Mouse (Mus musculus) heart, adult 2 months (tissue): Measurements from ENCODE around the gene Rbfox2. TPM values are rescaled to one million over a fixed set of nuclear protein-coding genes. Genes with fewer than 3 reads are reported as not detected.

Experiments
- DNase-seq, 2 experiments: peaks; one replicate each; pipeline ENCODE4 v3.0.0; 2021
- H3K27ac ChIP-seq: fragments of 200-600 bp; 2 replicates; pipeline ENCODE4 v1.8.1; 2022
- H3K27me3 ChIP-seq: fragments of 200-500 bp; 2 replicates; pipeline ENCODE4 v1.6.1; 2012; ENCODE audit warnings: mild to moderate bottlenecking, low read length, inconsistent platforms, mixed read lengths; ENCODE audit not compliant: control insufficient read depth, insufficient read depth
- H3K36me3 ChIP-seq: fragments of 200-500 bp; 2 replicates; pipeline ENCODE4 v1.6.1; 2012; ENCODE audit warnings: low read length, inconsistent platforms; ENCODE audit not compliant: control insufficient read depth, insufficient read depth
- H3K4me1 ChIP-seq: fragments of 200-500 bp; 2 replicates; pipeline ENCODE4 v1.6.1; 2011; ENCODE audit warnings: low read length; ENCODE audit not compliant: control insufficient read depth, insufficient read depth
- H3K4me3 ChIP-seq: fragments of 200-600 bp; 2 replicates; pipeline ENCODE4 v1.8.1; 2022
- H3K79me2 ChIP-seq: fragments of 200-500 bp; replicated peaks from 2 replicates; pipeline ENCODE4 v1.6.1; 2012; ENCODE audit warnings: mild to moderate bottlenecking, inconsistent platforms, low read length, moderate library complexity, mixed read lengths; ENCODE audit not compliant: control insufficient read depth, insufficient read depth
- H3K9ac ChIP-seq: fragments of 200-500 bp; 2 replicates; pipeline ENCODE4 v1.6.1; 2012; ENCODE audit warnings: low read depth, mild to moderate bottlenecking, control low read depth, inconsistent platforms, low read length, mixed read lengths
- CTCF ChIP-seq: fragments of 200-600 bp; IDR thresholded peaks from 2 replicates; pipeline ENCODE4 v1.8.1; 2022; ENCODE audit warnings: antibody characterized with exemption, mild to moderate bottlenecking, moderate library complexity
- EP300 ChIP-seq: fragments of 200-500 bp; IDR thresholded peaks from 2 replicates; pipeline ENCODE4 v1.6.1; 2011; ENCODE audit warnings: low read depth, low read length, control low read depth; ENCODE audit not compliant: insufficient read depth
- POLR2A ChIP-seq: fragments of 200-500 bp; IDR thresholded peaks from 2 replicates; pipeline ENCODE4 v1.6.1; 2011; ENCODE audit warnings: mild to moderate bottlenecking, low read depth, low read length, control low read depth; ENCODE audit not compliant: insufficient read depth
- WGBS: fragments of 180-500 bp; shearing (Covaris S2); methylation state at CpG from one replicate; pipeline ENCODE4 v1.1.7; 2018; 5-methylcytosine and 5-hydroxymethylcytosine counted together
- intact Hi-C: fragments of 180-260 bp; cut with DNase I; formaldehyde crosslinking; loops from one replicate; pipeline ENCODE4 v1.15.1; 2025
- polyA plus RNA-seq: library from polyadenylated mRNA; depleted of rRNA; stranded (reverse); fragments of >200 nt; gene quantifications from 2 replicates; pipeline ENCODE4 v1.2.3, GENCODE M21; 2012
- total RNA-seq, 2 experiments: library from RNA; stranded (reverse); gene quantifications; 2 replicates each; pipeline ENCODE4 v1.2.3; 2021

Gene Rbfox2
- total and polyA plus RNA-seq, 3 experiments, result 86.0 to 110 (median 106) TPM

DNA sequence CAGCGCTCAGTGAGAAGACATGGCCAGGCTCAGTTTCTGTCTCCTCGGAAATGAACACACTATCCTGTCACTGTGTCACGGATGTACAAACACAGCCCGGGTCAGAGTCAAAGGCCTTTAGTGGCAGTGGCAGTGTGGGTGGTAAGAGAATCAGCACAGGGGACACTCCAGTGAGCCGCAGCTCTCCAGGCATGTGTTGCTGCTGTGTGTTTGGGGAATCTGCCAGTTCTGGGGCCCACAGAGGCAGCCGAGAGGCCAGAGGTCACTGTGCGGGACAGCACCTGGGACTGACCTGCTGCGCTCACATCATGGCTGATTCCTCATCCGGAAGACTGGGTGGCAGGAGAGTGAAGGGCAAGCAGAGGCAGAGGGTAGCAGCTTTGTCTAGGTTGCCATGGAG is 228.9 kb downstream of the Rbfox2 start:
- Histone ChIP-seq H3K4me1 (peaks cover 7% of the 10 kb centered on the region), H3K9ac (no peak overlapping the region), H3K79me2 (no peaks in the 10 kb centered on the region), H3K27ac (no peak overlapping the region), H3K36me3 (peaks cover 3% of the 10 kb centered on the region; the same call in 1 of the 2 replicates), H3K4me3 (no peak overlapping the region), H3K27me3 (no peaks in the 10 kb centered on the region)
- WGBS, result 90% methylated on average over 9 of the region's 9 CpGs
- DNase-seq, result no peak
- intact Hi-C loops, result loop anchor here (10.0 kb wide), 1 partner anchor 277 kb away; no protein-coding TSS in a partner anchor
- no peak for TF ChIP-seq POLR2A
- no peak for TF ChIP-seq EP300
- TF ChIP-seq CTCF, result no peak

DNA sequence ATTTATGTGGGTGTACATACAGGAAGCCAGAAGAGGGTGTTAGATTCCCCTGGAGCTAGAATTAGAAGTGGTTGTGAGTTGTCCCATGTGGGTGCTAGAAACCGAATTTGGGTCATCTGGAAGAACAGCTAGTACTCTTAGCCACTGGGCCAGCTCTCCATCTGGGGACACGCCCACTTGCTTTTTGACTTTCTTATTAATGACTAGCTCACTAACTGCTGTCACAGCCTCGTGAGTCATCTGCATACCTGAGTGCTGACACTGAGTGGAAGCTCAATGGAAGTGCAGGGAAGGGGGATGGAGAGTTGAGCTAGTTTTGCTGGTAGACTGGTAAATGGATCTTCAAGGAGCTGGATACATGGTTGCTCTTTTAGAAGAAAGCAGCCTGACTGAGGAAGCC is 230.3 kb downstream of the Rbfox2 start:
- intact Hi-C loops, result loop anchor here (10.0 kb wide), 1 partner anchor 278 kb away; no protein-coding TSS in a partner anchor
- DNase-seq, result peak in 1 of 2 experiments; percentile 23
- H3K9ac ChIP-seq, result no peak overlapping the region
- no peak overlapping the region for H3K27ac ChIP-seq
- H3K27me3 ChIP-seq, result no peaks in the 10 kb centered on the region
- no peaks in the 10 kb centered on the region for H3K79me2 ChIP-seq
- no peak overlapping the region for H3K4me3 ChIP-seq
- WGBS, result 80% methylated on average over 3 of the region's 3 CpGs
- no peak for TF ChIP-seq POLR2A
- no peak for TF ChIP-seq EP300
- 0 out of 2 replicates have a peak, but pooled peaks cover 3% of the 10 kb centered on the region for H3K36me3 ChIP-seq
- H3K4me1 ChIP-seq, result peaks cover 6% of the 10 kb centered on the region

DNA sequence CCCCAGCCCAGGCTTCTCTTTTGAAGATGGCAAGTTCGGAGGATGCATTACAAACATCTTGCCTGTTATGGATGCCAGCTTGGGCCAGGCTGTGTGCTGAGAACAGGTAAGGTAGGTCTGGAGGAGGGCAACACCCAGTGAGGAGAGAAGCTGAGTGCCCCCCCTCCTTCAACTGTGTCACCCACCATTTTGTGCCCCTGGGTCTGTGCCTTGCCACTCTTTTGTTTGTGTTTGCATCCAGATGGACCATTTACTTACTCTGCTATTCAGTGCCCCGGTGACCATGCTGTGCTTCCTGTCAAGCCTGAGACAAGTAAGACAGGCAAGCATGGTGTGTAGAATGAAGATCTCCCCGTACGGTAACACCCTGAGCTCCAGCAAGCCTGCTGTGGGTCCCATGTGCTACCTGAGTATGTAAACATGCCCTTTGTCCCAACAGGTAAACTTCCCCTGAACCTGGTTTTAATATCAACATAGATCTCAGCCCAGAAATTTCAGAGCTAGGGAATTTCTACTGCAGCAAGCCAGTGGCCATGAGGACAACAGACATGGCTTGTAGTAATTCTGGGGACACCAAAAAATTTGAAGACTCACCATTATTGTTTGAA is 234.1 kb downstream of the Rbfox2 start:
- Histone ChIP-seq H3K9ac (no peak overlapping the region), H3K4me3 (no peak overlapping the region), H3K36me3 (no peaks in the 10 kb centered on the region), H3K79me2 (no peaks in the 10 kb centered on the region), H3K4me1 (peaks cover 5% of the 10 kb centered on the region), H3K27me3 (no peaks in the 10 kb centered on the region), H3K27ac (no peak overlapping the region)
- intact Hi-C loops, result loop anchor here (10.0 kb wide), 1 partner anchor 282 kb away; no protein-coding TSS in a partner anchor
- DNase-seq, result no peak
- WGBS, result 76% methylated on average over 4 of the region's 4 CpGs
- TF ChIP-seq POLR2A (no peak), CTCF (no peak), EP300 (no peak)

- no peak overlapping the region for H3K27ac ChIP-seq
- H3K79me2 ChIP-seq, result no peaks in the 10 kb centered on the region
- no peak for DNase-seq
- intact Hi-C loops, result loop anchor here (10.0 kb wide), 1 partner anchor 283 kb away; no protein-coding TSS in a partner anchor
- peak; percentile 55 for TF ChIP-seq CTCF
- TF ChIP-seq POLR2A, result no peak
- no peaks in the 10 kb centered on the region for H3K27me3 ChIP-seq
- no peak overlapping the region for H3K9ac ChIP-seq
- no peak overlapping the region for H3K4me3 ChIP-seq
- peaks cover 5% of the 10 kb centered on the region for H3K4me1 ChIP-seq
- no peaks in the 10 kb centered on the region for H3K36me3 ChIP-seq
- 21% methylated on average over 10 of the region's 10 CpGs for whole genome bisulfite sequencing
Measured at GRCm38 (mm10) chr15:77071501-77071900, 235.3 kb downstream of the Rbfox2 start.

DNA sequence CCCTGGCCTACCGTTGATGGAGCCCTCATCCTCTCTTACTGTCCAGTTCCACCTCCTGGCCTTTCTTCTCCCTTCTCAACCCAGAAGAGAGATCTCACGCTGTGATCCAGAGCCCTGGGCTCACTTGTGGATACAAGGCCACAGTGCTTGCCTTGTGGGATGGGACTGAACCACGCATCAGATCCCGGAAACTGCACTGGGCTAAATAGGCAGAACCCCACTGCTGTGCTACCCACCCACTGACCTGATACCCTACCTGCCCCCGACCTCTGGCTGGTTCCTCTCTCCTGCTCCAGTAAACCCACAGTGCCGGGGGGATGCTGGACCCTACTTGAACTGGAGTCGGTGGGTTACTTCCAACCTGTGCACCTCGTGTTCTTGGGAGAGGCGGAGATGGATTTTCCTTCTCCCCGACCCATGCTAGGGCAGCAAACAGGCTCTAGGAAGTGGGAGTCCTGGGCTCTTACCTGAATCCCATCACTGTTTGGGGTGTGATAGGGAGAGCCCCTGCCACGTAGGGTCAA is 236.0 kb downstream of the Rbfox2 start:
- no peak overlapping the region for H3K4me3 ChIP-seq
- no peaks in the 10 kb centered on the region for H3K27me3 ChIP-seq
- H3K36me3 ChIP-seq, result no peaks in the 10 kb centered on the region
- TF ChIP-seq EP300 (no peak), CTCF (no peak), POLR2A (no peak)
- H3K79me2 ChIP-seq, result no peaks in the 10 kb centered on the region
- no peak for DNase-seq
- H3K4me1 ChIP-seq, result peaks cover 5% of the 10 kb centered on the region
- intact Hi-C loops, result loop anchor here (10.0 kb wide), 1 partner anchor 284 kb away; no protein-coding TSS in a partner anchor
- no peak overlapping the region for H3K27ac ChIP-seq
- H3K9ac ChIP-seq, result no peak overlapping the region
- 90% methylated on average over 11 of the region's 11 CpGs for WGBS

DNA sequence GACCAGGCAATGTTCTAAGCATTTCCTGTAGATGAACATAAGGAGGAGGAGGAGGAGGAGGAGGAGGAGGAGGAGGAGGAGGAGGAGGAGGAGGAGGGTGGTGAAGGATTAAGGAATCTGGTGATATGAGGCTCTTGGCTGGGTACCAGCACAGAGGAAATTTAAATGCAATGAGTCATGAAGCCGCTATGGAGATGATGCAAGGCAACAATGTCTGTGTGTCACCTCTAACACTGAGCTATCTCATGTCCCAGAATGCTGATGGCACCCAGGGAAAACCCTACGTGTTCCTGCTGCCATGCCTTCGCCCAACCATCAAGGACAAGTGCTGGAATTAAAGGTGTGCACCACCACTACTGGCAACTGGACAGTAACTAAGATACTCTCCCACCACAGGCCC is 237.8 kb downstream of the Rbfox2 start:
- Histone ChIP-seq H3K4me1 (peaks cover 5% of the 10 kb centered on the region), H3K79me2 (no peaks in the 10 kb centered on the region), H3K9ac (no peak overlapping the region), H3K27me3 (no peaks in the 10 kb centered on the region), H3K27ac (no peak overlapping the region; the same call in 1 of the 2 replicates), H3K36me3 (no peaks in the 10 kb centered on the region), H3K4me3 (no peak overlapping the region)
- TF ChIP-seq POLR2A (no peak), CTCF (no peak), EP300 (no peak)
- intact Hi-C loops, result loop anchor here (5.0 kb wide), 2 partner anchors 42 to 87 kb away; no protein-coding TSS in a partner anchor
- 34% methylated on average over 3 of the region's 3 CpGs for WGBS
- peak in 1 of 2 experiments; percentile 33 for DNase-seq
